Mouse (Mus musculus): Measurements from ENCODE around the gene Cadm2. TPM values are rescaled to one million over a fixed set of nuclear protein-coding genes. Genes with fewer than 3 reads are reported as not detected.

Cadm2 gene
- polyA plus RNA-seq, 1 experiment from 2014 or later: 3.2 TPM

DNA sequence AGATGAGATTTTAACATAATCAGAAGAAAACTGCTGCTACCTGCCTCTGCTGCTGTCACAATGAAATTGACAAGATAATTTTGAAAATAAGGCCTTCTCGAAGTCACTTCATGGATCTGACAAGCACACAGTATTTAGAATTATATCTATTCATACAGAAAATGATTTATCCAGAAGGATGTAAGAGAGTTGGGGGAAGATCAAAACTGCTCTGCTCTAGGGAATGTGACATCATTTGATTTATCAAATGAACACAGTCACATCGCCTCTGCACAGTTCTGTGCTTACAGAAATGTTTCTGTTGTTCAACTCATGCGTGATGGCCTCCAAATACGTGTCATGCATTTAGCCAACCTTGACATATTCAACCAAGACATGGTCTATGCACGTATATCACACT lies 437.8 kb downstream of the Cadm2 start:
- DNase-seq (ENCODE audit: low spot score) (no peak), ATAC-seq (ENCODE audit: low read depth) (no peak)
- Histone ChIP-seq H3K27ac (replicated peaks; ENCODE audit: low read depth, low read length) (no peak overlapping the region), H3K4me3 (ENCODE audit: low read depth, low read length) (no peak overlapping the region), H3K27me3 (replicated peaks; ENCODE audit: control insufficient read depth, insufficient read depth, low read length) (no peaks in the 10 kb centered on the region), H3K4me2 (ENCODE audit: low read depth, low read length) (no peak overlapping the region), H3K36me3 (ENCODE audit: control insufficient read depth, insufficient read depth, low read length) (no peaks in the 10 kb centered on the region), H3K4me1 (ENCODE audit: control insufficient read depth, insufficient read depth, low read length) (no peaks in the 10 kb centered on the region), H3K9me3 (ENCODE audit: control insufficient read depth, low read length) (no peaks in the 10 kb centered on the region), H3K9ac (ENCODE audit: low read depth, low read length) (no peak overlapping the region)
- WGBS: 80% methylated on average over 5 of the region's 5 CpGs

DNA sequence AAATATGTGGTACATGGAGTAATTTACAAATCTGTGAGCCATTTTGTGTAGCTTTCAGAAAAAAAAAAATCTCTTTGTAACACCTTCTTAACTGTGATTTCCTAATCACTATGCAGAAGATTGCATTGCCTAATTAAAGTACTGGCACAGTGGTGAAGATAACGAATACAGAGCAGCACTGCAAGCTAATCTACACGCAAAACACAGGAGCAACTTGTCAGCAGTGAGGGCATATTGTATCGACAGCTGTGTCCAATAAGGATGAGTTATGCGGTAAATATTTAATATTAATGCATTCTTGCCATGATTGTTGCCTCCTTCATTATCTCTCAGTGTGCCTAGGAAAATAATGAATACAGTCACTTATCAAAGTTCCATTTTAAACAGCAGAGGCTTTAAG lies 445.3 kb downstream of the Cadm2 start:
- DNase-seq (ENCODE audit: low spot score) (no peak), ATAC-seq (ENCODE audit: low read depth) (no peak)
- no peaks in the 10 kb centered on the region for H3K27me3 ChIP-seq (replicated peaks; ENCODE audit: control insufficient read depth, insufficient read depth, low read length)
- no peaks in the 10 kb centered on the region for H3K4me1 ChIP-seq (ENCODE audit: control insufficient read depth, insufficient read depth, low read length)
- no peak overlapping the region for H3K4me2 ChIP-seq (ENCODE audit: low read depth, low read length)
- no peaks in the 10 kb centered on the region for H3K9me3 ChIP-seq (ENCODE audit: control insufficient read depth, low read length)
- 82% methylated on average over 4 of the region's 4 CpGs for WGBS
- H3K4me3 ChIP-seq (ENCODE audit: low read depth, low read length): no peak overlapping the region
- H3K27ac ChIP-seq (replicated peaks; ENCODE audit: low read depth, low read length): no peak overlapping the region
- H3K9ac ChIP-seq (ENCODE audit: low read depth, low read length): no peak overlapping the region
- H3K36me3 ChIP-seq (ENCODE audit: control insufficient read depth, insufficient read depth, low read length): no peaks in the 10 kb centered on the region

DNA sequence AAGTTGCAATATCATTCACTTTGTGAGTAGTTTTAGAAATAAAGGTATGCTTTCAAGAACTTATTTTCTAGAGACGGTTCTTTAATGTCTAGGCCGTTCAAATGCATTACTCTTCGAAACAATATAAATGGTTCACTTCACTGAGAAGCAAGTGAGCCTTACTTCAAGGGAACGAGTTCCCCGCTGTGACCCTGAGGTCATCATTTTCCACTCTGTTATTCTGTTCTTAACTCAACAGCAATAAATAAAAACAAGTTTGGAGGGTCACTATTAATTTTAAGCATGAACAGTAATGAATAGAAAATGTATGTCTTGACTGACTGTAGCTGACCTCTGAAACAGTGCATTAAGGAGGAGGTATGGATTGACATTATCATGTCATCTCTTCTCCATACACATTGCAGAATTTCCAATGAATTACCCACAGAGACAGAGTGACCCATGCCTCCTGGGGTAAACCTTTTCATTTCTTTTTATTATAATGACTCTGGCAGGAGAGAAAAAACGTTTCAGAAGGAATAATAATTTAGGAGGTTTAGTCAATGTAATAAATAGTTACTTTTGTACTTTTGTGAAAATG lies 458.4 kb downstream of the Cadm2 start:
- Histone ChIP-seq H3K4me2 (ENCODE audit: low read depth, low read length) (no peak overlapping the region), H3K4me1 (ENCODE audit: control insufficient read depth, insufficient read depth, low read length) (no peaks in the 10 kb centered on the region), H3K9ac (ENCODE audit: low read depth, low read length) (no peak overlapping the region), H3K27ac (replicated peaks; ENCODE audit: low read depth, low read length) (no peak overlapping the region), H3K27me3 (replicated peaks; ENCODE audit: control insufficient read depth, insufficient read depth, low read length) (no peaks in the 10 kb centered on the region), H3K9me3 (ENCODE audit: control insufficient read depth, low read length) (no peaks in the 10 kb centered on the region), H3K36me3 (ENCODE audit: control insufficient read depth, insufficient read depth, low read length) (no peaks in the 10 kb centered on the region), H3K4me3 (ENCODE audit: low read depth, low read length) (no peak overlapping the region)
- WGBS: 60% methylated on average over 6 of the region's 6 CpGs
- ATAC-seq (ENCODE audit: low read depth) (no peak), DNase-seq (ENCODE audit: low spot score) (no peak)

DNA sequence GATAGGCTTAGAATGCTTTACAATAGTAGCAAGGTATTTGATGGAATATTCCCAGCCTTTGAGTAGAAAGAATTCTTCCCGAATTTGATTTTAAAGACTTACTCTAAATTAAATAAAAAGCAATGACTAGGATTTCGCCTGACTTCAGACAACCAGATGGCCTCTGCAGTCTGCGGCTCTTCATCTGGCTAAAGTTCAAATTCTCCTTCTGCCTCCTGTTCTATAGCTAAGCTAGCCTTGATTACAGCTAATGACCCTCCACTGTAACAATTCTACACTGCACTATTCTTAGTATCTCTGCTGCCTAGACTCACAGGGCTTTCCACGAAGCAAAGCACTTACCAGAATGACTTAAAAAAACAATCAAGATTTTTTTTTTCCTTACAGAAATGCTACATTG lies 495.9 kb downstream of the Cadm2 start:
- H3K4me2 ChIP-seq (ENCODE audit: low read depth, low read length): no peak overlapping the region
- no peak overlapping the region for H3K9ac ChIP-seq (ENCODE audit: low read depth, low read length)
- DNase-seq (ENCODE audit: low spot score) (peak; percentile 7), ATAC-seq (ENCODE audit: low read depth) (no peak)
- no peaks in the 10 kb centered on the region for H3K9me3 ChIP-seq (ENCODE audit: control insufficient read depth, low read length)
- H3K36me3 ChIP-seq (ENCODE audit: control insufficient read depth, insufficient read depth, low read length): no peaks in the 10 kb centered on the region
- WGBS: 49% methylated on average over 4 of the region's 4 CpGs
- H3K27me3 ChIP-seq (replicated peaks; ENCODE audit: control insufficient read depth, insufficient read depth, low read length): no peaks in the 10 kb centered on the region
- no peaks in the 10 kb centered on the region for H3K4me1 ChIP-seq (ENCODE audit: control insufficient read depth, insufficient read depth, low read length)
- no peak overlapping the region for H3K27ac ChIP-seq (replicated peaks; ENCODE audit: low read depth, low read length)
- no peak overlapping the region for H3K4me3 ChIP-seq (ENCODE audit: low read depth, low read length)

DNA sequence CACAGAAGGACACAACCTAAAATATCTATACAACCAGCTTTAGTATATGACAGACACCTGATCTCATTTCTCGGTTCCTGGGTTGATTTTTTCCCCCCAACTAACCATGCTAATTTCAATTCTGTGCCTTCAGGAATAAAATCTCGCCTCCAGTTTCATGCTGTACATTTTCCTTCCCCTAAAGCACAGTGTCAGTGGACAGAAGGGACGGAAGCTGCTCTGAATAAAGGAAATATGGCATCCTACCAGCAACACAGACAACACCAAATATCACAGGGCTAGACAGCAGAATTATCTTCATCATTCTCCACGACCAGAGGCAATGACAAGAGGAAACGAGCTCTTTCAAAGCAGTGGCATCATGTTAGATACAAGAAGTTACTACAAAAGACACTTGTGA lies 498.2 kb downstream of the Cadm2 start:
- DNase-seq (ENCODE audit: low spot score) (no peak), ATAC-seq (ENCODE audit: low read depth) (no peak)
- no peaks in the 10 kb centered on the region for H3K36me3 ChIP-seq (ENCODE audit: control insufficient read depth, insufficient read depth, low read length)
- no peak overlapping the region for H3K4me2 ChIP-seq (ENCODE audit: low read depth, low read length)
- H3K27me3 ChIP-seq (replicated peaks; ENCODE audit: control insufficient read depth, insufficient read depth, low read length): no peaks in the 10 kb centered on the region
- H3K9ac ChIP-seq (ENCODE audit: low read depth, low read length): no peak overlapping the region
- WGBS: 59% methylated on average over 5 of the region's 5 CpGs
- H3K9me3 ChIP-seq (ENCODE audit: control insufficient read depth, low read length): no peaks in the 10 kb centered on the region
- no peaks in the 10 kb centered on the region for H3K4me1 ChIP-seq (ENCODE audit: control insufficient read depth, insufficient read depth, low read length)
- H3K27ac ChIP-seq (replicated peaks; ENCODE audit: low read depth, low read length): no peak overlapping the region
- no peak overlapping the region for H3K4me3 ChIP-seq (ENCODE audit: low read depth, low read length)

DNA sequence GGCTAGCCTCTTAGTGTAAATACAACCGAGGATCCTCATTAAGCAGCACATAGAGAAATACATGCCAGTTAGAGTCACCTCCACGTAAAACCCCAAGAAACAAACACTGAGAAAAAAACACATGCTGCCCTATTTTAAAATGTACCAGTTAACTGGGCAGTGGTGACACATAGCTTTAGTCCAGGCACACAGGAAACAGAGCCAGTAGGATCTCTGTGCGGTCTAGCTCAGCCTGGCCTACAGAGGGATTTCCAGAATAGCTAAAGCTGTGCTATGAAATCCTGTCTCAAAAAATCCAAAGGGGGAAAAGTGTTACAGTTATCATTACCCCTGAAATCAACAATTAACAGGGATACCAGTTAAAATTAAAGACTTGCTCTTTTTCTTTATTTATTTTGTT lies 498.9 kb downstream of the Cadm2 start:
- 83% methylated on average over 3 of the region's 3 CpGs for WGBS
- no peaks in the 10 kb centered on the region for H3K36me3 ChIP-seq (ENCODE audit: control insufficient read depth, insufficient read depth, low read length)
- no peaks in the 10 kb centered on the region for H3K27me3 ChIP-seq (replicated peaks; ENCODE audit: control insufficient read depth, insufficient read depth, low read length)
- no peak overlapping the region for H3K9ac ChIP-seq (ENCODE audit: low read depth, low read length)
- H3K4me2 ChIP-seq (ENCODE audit: low read depth, low read length): no peak overlapping the region
- no peak overlapping the region for H3K4me3 ChIP-seq (ENCODE audit: low read depth, low read length)
- H3K4me1 ChIP-seq (ENCODE audit: control insufficient read depth, insufficient read depth, low read length): no peaks in the 10 kb centered on the region
- DNase-seq (ENCODE audit: low spot score) (no peak), ATAC-seq (ENCODE audit: low read depth) (no peak)
- H3K9me3 ChIP-seq (ENCODE audit: control insufficient read depth, low read length): no peaks in the 10 kb centered on the region
- no peak overlapping the region for H3K27ac ChIP-seq (replicated peaks; ENCODE audit: low read depth, low read length)

DNA sequence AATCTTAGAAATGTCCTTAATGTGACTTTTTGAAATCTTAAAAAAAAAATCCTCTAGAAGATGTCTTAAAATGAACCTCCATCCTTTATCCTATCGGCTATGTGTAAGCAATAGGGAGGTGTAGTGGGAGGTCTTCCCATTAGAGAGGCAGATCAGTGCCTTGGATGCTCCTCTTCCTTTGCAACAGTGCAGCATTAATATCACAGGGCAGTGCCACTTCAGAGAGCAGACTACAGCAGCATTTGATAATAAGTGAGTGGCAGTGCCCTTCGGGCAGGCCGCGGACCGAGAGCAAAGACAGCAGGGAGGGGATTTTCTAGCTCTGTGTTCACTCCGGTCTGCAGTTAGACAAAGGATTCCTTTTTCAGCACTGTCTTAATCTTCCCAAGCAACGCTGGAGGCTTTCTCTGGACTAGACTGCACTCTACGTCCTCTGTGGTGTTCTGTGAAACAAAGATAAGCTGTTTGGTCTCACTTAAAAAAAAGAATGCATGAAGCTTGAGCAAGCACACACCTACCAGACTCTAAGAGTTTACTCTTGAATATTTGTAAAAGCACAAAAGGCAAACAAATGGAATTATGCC lies 514.1 kb downstream of the Cadm2 start:
- peak; percentile 1 for DNase-seq (ENCODE audit: low spot score)

DNA sequence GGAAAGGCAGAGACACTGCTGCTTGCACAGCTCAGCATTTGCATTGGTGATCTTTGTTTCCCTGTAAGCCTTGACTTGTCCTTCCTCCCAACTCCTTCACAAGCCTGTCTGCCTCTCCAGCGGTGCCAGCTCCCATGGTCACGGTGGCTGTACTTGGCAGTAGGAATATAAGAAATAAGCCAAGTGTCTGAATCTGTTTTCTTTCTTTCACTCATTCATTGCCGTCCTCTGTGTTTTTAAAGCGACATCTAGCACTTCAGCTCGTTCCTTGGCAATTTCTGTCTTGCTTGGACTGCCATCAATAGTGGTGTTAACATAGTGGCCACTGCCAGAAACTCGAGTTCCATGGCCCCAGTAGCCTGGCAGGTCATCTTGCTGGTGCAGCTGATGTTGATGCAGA lies 524.0 kb downstream of the Cadm2 start:
- H3K4me2 ChIP-seq (ENCODE audit: low read depth, low read length): no peak overlapping the region
- DNase-seq (ENCODE audit: low spot score): no peak
- H3K4me1 ChIP-seq (ENCODE audit: control insufficient read depth, insufficient read depth, low read length): no peaks in the 10 kb centered on the region
- H3K4me3 ChIP-seq (ENCODE audit: low read depth, low read length): no peak overlapping the region
- H3K27ac ChIP-seq (replicated peaks; ENCODE audit: low read depth, low read length): no peak overlapping the region
- 61% methylated on average over 6 of the region's 6 CpGs for WGBS
- H3K36me3 ChIP-seq (ENCODE audit: control insufficient read depth, insufficient read depth, low read length): no peaks in the 10 kb centered on the region
- no peak for ATAC-seq (ENCODE audit: low read depth)
- no peaks in the 10 kb centered on the region for H3K27me3 ChIP-seq (replicated peaks; ENCODE audit: control insufficient read depth, insufficient read depth, low read length)
- no peak overlapping the region for H3K9ac ChIP-seq (ENCODE audit: low read depth, low read length)
- H3K9me3 ChIP-seq (ENCODE audit: control insufficient read depth, low read length): no peaks in the 10 kb centered on the region

More for the DNA sequence above, 514.1 kb downstream of the Cadm2 start:
- no peaks in the 10 kb centered on the region for H3K4me1 ChIP-seq (ENCODE audit: control insufficient read depth, insufficient read depth, low read length)
- no peak overlapping the region for H3K9ac ChIP-seq (ENCODE audit: low read depth, low read length)
- H3K27ac ChIP-seq (replicated peaks; ENCODE audit: low read depth, low read length): no peak overlapping the region
- no peaks in the 10 kb centered on the region for H3K27me3 ChIP-seq (replicated peaks; ENCODE audit: control insufficient read depth, insufficient read depth, low read length)
- H3K9me3 ChIP-seq (ENCODE audit: control insufficient read depth, low read length): no peaks in the 10 kb centered on the region
- H3K4me2 ChIP-seq (ENCODE audit: low read depth, low read length): no peak overlapping the region; the same call in 1 of the 2 replicates
- H3K4me3 ChIP-seq (ENCODE audit: low read depth, low read length): no peak overlapping the region
- ATAC-seq (ENCODE audit: low read depth): no peak
- WGBS: 34% methylated on average over 8 of the region's 8 CpGs
- H3K36me3 ChIP-seq (ENCODE audit: control insufficient read depth, insufficient read depth, low read length): no peaks in the 10 kb centered on the region

DNA sequence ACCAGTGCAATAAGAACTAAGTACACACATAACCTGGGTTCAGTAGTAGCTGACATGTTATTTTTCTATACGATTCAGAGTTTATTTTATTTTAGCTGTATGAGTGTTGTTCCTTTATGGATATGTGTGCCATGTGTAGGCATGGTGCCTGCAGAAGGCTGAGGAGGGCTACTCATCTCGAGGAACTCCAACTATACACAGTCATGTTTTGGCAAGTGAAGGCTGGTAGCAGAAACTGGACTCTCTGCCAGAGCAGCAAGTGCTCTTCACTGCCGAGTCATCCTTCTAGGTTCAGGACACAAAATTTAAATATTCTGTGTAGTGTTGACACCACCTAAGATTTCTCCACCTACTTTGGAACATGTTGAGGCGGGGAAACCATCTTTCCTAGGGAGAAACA lies 524.8 kb downstream of the Cadm2 start:
- Histone ChIP-seq H3K27ac (replicated peaks; ENCODE audit: low read depth, low read length) (no peak overlapping the region), H3K4me3 (ENCODE audit: low read depth, low read length) (no peak overlapping the region), H3K36me3 (ENCODE audit: control insufficient read depth, insufficient read depth, low read length) (no peaks in the 10 kb centered on the region), H3K9ac (ENCODE audit: low read depth, low read length) (no peak overlapping the region), H3K27me3 (replicated peaks; ENCODE audit: control insufficient read depth, insufficient read depth, low read length) (no peaks in the 10 kb centered on the region), H3K4me2 (ENCODE audit: low read depth, low read length) (no peak overlapping the region), H3K9me3 (ENCODE audit: control insufficient read depth, low read length) (no peaks in the 10 kb centered on the region), H3K4me1 (ENCODE audit: control insufficient read depth, insufficient read depth, low read length) (no peaks in the 10 kb centered on the region)
- ATAC-seq (ENCODE audit: low read depth) (no peak), DNase-seq (ENCODE audit: low spot score) (no peak)
- 77% methylated on average over 4 of the region's 4 CpGs for WGBS

Measured in embryonic facial prominence, embryonic 14.5 days (tissue).